Mouse (Mus musculus) forebrain, embryonic 14.5 days (tissue): ENCODE results near the gene Meis2. TPM values are rescaled to one million over a fixed set of nuclear protein-coding genes. Genes with fewer than 3 reads are reported as not detected.

ENCODE experiments used
- ATAC-seq: fragments of 200-750 bp; cut with Nextera tagmentation; 2 replicates; pipeline ENCODE4 v1.8.0; 2017; ENCODE audit warnings: mild to moderate bottlenecking, moderate library complexity
- DNase-seq: peaks from one replicate; pipeline ENCODE4 v3.0.0-alpha.2; 2015; ENCODE audit warnings: low spot score
- H3K27ac ChIP-seq: fragments of 300-500 bp; sonication (generic); 2 replicates; pipeline ENCODE4 v1.5.1; 2014; ENCODE audit warnings: low read depth, mild to moderate bottlenecking, control low read depth, low read length, moderate library complexity
- H3K27me3 ChIP-seq: fragments of 300-500 bp; sonication (generic); replicated peaks from 2 replicates; pipeline ENCODE4 v1.6.1; 2014; ENCODE audit warnings: low read length, control low read depth, mixed read lengths; ENCODE audit not compliant: control insufficient read depth, insufficient read depth
- H3K36me3 ChIP-seq: fragments of 300-500 bp; sonication (generic); 2 replicates; pipeline ENCODE4 v1.6.1; 2014; ENCODE audit warnings: low read length, control low read depth; ENCODE audit not compliant: control insufficient read depth, insufficient read depth
- H3K4me1 ChIP-seq: fragments of 300-500 bp; sonication (generic); 2 replicates; pipeline ENCODE4 v1.6.1; 2014; ENCODE audit warnings: antibody characterized with exemption, low read length, control low read depth; ENCODE audit not compliant: control insufficient read depth, insufficient read depth
- H3K4me2 ChIP-seq: fragments of 300-500 bp; sonication (generic); 2 replicates; pipeline ENCODE4 v1.6.1; 2014; ENCODE audit warnings: mild to moderate bottlenecking, control low read depth, low read length
- H3K4me3 ChIP-seq: fragments of 300-500 bp; sonication (generic); 2 replicates; pipeline ENCODE4 v1.5.1; 2014; ENCODE audit warnings: low read depth, low read length, control low read depth
- H3K9ac ChIP-seq: fragments of 300-500 bp; sonication (generic); 2 replicates; pipeline ENCODE4 v1.6.1; 2014; ENCODE audit warnings: mild to moderate bottlenecking, low read length, control low read depth, moderate library complexity
- H3K9me3 ChIP-seq: fragments of 300-500 bp; sonication (generic); replicated peaks from 2 replicates; pipeline ENCODE4 v1.6.1; 2016; ENCODE audit warnings: low read length, control low read depth, mixed read lengths; ENCODE audit not compliant: control insufficient read depth
- WGBS: fragments of 180-500 bp; shearing (Covaris S2); extraction: QIAGEN DNeasy Blood & Tissue Kit; methylation state at CpG from one replicate; pipeline ENCODE4 v1.1.7; 2014; 5-methylcytosine and 5-hydroxymethylcytosine counted together
- polyA plus RNA-seq: library from polyadenylated mRNA; unstranded; fragments of >200 nt; fragmentation: Nextera tagmentation; extraction: Ambion mirVana; gene quantifications from 2 replicates; pipeline ENCODE4 v1.2.1, GENCODE M21; 2014

The Meis2 gene
- polyA plus RNA-seq, 1 experiment from 2014 or later = 99.1 TPM

- no peak overlapping the region for H3K4me2 ChIP-seq
- DNase-seq (peak; percentile 58), ATAC-seq (no peak)
- H3K4me3 ChIP-seq = no peak overlapping the region
- no peak overlapping the region for H3K9ac ChIP-seq
- H3K4me1 ChIP-seq = peaks cover 9% of the 10 kb centered on the region
- no peaks in the 10 kb centered on the region for H3K9me3 ChIP-seq
- no peaks in the 10 kb centered on the region for H3K27me3 ChIP-seq
- no peak overlapping the region; the same call in 1 of the 2 replicates for H3K27ac ChIP-seq
- H3K36me3 ChIP-seq = peaks cover 12% of the 10 kb centered on the region; the same call in 1 of the 2 replicates
- WGBS = 66% methylated on average over 9 of the region's 9 CpGs
Measured at GRCm38 (mm10) chr2:115970091-115970820, 95.4 kb downstream of the Meis2 start.

- no peak overlapping the region for H3K4me3 ChIP-seq
- WGBS = 80% methylated on average over 8 of the region's 8 CpGs
- no peak overlapping the region for H3K27ac ChIP-seq
- DNase-seq (no peak), ATAC-seq (no peak)
- H3K36me3 ChIP-seq = peaks cover 10% of the 10 kb centered on the region; the same call in 1 of the 2 replicates
- H3K9ac ChIP-seq = no peak overlapping the region
- H3K9me3 ChIP-seq = no peaks in the 10 kb centered on the region
- H3K4me2 ChIP-seq = no peak overlapping the region
- peaks cover 15% of the 10 kb centered on the region for H3K4me1 ChIP-seq
- no peaks in the 10 kb centered on the region for H3K27me3 ChIP-seq
Measured at GRCm38 (mm10) chr2:115969201-115969600, 96.4 kb downstream of the Meis2 start.

DNA sequence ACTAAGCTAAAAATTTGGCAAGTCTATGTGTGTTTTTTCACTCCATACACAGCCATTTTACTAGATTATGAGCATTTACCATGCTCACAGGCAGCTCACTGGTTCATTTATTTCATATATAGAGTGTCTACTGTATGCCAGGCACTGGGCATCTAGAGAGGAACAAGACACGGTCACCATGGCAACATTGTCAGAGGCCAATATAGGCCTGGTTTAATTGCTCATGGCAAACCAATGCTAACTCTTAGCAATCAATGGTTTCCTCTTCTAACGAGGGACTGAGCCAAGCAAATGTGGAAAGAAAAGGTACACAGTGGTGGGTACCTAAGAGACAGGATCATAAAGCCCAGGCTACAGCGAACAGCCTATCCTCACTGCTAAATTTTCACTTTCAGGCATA lies 100.7 kb downstream of the Meis2 start:
- Histone ChIP-seq H3K9ac (no peak overlapping the region), H3K4me1 (peaks cover 6% of the 10 kb centered on the region), H3K4me2 (no peak overlapping the region), H3K4me3 (no peak overlapping the region), H3K27ac (0 out of 2 replicates have a peak overlapping the region, but pooled peaks have one; percentile 21), H3K36me3 (peaks cover 7% of the 10 kb centered on the region; the same call in 1 of the 2 replicates), H3K9me3 (no peaks in the 10 kb centered on the region), H3K27me3 (no peaks in the 10 kb centered on the region)
- peak; percentile 66 for DNase-seq
- peak; percentile 67; the same call in 1 of the 2 replicates for ATAC-seq
- 54% methylated on average over 3 of the region's 3 CpGs for WGBS

- no peak overlapping the region for H3K4me3 ChIP-seq
- no peak for DNase-seq
- no peaks in the 10 kb centered on the region for H3K27me3 ChIP-seq
- no peak overlapping the region; the same call in 1 of the 2 replicates for H3K27ac ChIP-seq
- H3K9me3 ChIP-seq = no peaks in the 10 kb centered on the region
- no peak overlapping the region for H3K9ac ChIP-seq
- WGBS = 44% methylated on average over 5 of the region's 5 CpGs
- H3K36me3 ChIP-seq = peaks cover 7% of the 10 kb centered on the region; the same call in 1 of the 2 replicates
- ATAC-seq = no peak
- peaks cover 6% of the 10 kb centered on the region for H3K4me1 ChIP-seq
- no peak overlapping the region for H3K4me2 ChIP-seq
Measured at GRCm38 (mm10) chr2:115963293-115963835, 102.3 kb downstream of the Meis2 start.

- ATAC-seq = no peak
- no peaks in the 10 kb centered on the region for H3K9me3 ChIP-seq
- H3K27me3 ChIP-seq = no peaks in the 10 kb centered on the region
- no peak overlapping the region for H3K4me3 ChIP-seq
- H3K27ac ChIP-seq = no peak overlapping the region
- no peak for DNase-seq
- no peak overlapping the region for H3K9ac ChIP-seq
- peaks cover 7% of the 10 kb centered on the region; the same call in 1 of the 2 replicates for H3K36me3 ChIP-seq
- 69% methylated on average over 3 of the region's 3 CpGs for WGBS
- H3K4me2 ChIP-seq = no peak overlapping the region
- H3K4me1 ChIP-seq = peaks cover 6% of the 10 kb centered on the region
Measured at GRCm38 (mm10) chr2:115962728-115963127, 102.9 kb downstream of the Meis2 start.

- no peak overlapping the region for H3K4me3 ChIP-seq
- 42% methylated on average over 2 of the region's 2 CpGs for WGBS
- no peak for ATAC-seq
Measured at GRCm38 (mm10) chr2:115962113-115962512, 103.5 kb downstream of the Meis2 start.

DNA sequence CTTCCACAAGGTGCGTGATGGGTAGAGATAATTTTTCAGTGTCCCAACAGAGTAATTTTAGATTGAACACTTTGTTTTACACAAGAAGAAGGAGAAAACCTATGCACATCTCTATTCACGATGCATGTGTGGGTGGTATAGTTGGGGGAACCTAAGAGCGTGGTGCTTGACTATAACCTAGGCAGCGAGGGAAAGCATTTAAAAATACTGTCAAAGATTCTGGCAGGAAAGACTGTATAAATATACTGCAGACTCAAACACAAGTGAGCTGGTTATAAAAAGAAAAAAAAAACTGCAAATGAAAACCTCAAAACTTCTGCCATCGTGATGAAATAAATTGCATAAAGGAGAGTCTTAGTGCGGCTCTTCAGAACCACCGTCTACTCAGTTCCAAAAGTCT lies 105.0 kb downstream of the Meis2 start:
- no peaks in the 10 kb centered on the region for H3K9me3 ChIP-seq
- WGBS = 92% methylated on average over 7 of the region's 7 CpGs
- H3K4me1 ChIP-seq = peaks cover 6% of the 10 kb centered on the region
- H3K36me3 ChIP-seq = peaks cover 5% of the 10 kb centered on the region; the same call in 1 of the 2 replicates
- H3K9ac ChIP-seq = no peak overlapping the region
- no peak for ATAC-seq
- no peak overlapping the region for H3K4me2 ChIP-seq
- no peaks in the 10 kb centered on the region for H3K27me3 ChIP-seq
- no peak overlapping the region for H3K27ac ChIP-seq
- H3K4me3 ChIP-seq = no peak overlapping the region
- no peak for DNase-seq

More at GRCm38 (mm10) chr2:115962113-115962512, 103.5 kb downstream of the Meis2 start:
- Histone ChIP-seq H3K4me1 (peaks cover 6% of the 10 kb centered on the region), H3K4me2 (no peak overlapping the region), H3K27me3 (no peaks in the 10 kb centered on the region), H3K9ac (no peak overlapping the region), H3K27ac (no peak overlapping the region), H3K36me3 (peaks cover 7% of the 10 kb centered on the region; the same call in 1 of the 2 replicates), H3K9me3 (no peaks in the 10 kb centered on the region)
- no peak for DNase-seq

DNA sequence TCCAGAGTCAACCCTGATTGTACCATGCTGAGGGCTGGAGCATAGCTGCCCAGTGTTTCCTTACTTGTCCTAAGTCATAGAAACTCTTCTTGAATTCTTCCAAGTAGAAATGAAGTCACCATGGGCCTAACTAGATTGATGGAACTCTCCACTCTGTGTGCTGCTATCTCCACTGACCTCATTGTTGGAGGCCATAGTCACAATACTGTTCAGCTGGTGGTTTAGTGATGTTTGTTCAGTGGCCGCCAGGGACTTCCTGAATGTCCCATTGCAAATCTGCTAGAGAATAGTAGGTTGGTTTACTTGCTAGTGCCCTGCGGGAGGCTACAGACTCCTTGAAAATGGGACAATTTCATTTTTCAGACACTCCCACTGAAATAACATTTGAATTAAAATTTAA lies 108.9 kb downstream of the Meis2 start:
- Histone ChIP-seq H3K4me3 (no peak overlapping the region), H3K36me3 (peaks cover 1% of the 10 kb centered on the region; the same call in 1 of the 2 replicates), H3K4me2 (no peak overlapping the region), H3K27ac (no peak overlapping the region), H3K27me3 (no peaks in the 10 kb centered on the region), H3K4me1 (no peaks in the 10 kb centered on the region), H3K9me3 (no peaks in the 10 kb centered on the region), H3K9ac (no peak overlapping the region)
- no peak for ATAC-seq
- 80% methylated on average over 2 of the region's 2 CpGs for WGBS
- no peak for DNase-seq

GRCm38 (mm10) chr2:115950645-115951044 lies 115.0 kb downstream of the Meis2 start:
- Histone ChIP-seq H3K9me3 (no peaks in the 10 kb centered on the region), H3K36me3 (peaks cover 19% of the 10 kb centered on the region), H3K4me1 (no peaks in the 10 kb centered on the region), H3K4me2 (no peak overlapping the region), H3K27me3 (no peaks in the 10 kb centered on the region), H3K27ac (no peak overlapping the region), H3K4me3 (no peak overlapping the region), H3K9ac (no peak overlapping the region)
- no peak for ATAC-seq
- no peak for DNase-seq
- WGBS = 44% methylated on average over 3 of the region's 3 CpGs
